Mouse (Mus musculus): ENCODE data around the gene Qars.

DNA sequence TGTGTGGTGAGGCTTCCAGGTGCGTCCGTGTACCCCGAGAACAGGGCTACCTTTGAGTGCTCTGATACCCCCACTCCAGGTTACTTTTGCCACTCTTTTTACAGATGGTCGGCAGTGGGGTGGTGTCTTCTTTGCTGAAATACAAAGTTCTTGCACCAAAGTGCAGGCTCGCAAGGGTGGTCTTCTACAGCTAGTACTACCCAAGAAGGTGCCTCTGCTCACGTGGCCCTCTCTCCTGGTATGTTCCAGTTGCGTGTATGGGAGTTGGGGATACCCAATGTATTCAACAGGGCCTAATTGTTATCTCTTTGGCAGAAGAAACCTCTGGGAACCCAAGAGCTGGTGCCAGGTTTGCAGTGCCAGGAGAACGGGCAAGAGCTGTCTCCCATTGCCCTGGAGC lies 14.3 kb upstream of the Qars start:
- TF ChIP-seq EP300 (optimal IDR thresholded peaks at IDR 0.05) (no peak), CTCF (IDR thresholded peaks at IDR 0.05; ENCODE audit: low read depth) (no peak)

Measured in stomach, postnatal 0 days (tissue).